Mouse (Mus musculus): Measurements from ENCODE around the gene Itm2b. TPM values are rescaled to one million over a fixed set of nuclear protein-coding genes. Genes with fewer than 3 reads are reported as not detected.

The Itm2b gene
- total and polyA plus RNA-seq, 3 experiments: 190 to 305 (median 254) TPM

DNA sequence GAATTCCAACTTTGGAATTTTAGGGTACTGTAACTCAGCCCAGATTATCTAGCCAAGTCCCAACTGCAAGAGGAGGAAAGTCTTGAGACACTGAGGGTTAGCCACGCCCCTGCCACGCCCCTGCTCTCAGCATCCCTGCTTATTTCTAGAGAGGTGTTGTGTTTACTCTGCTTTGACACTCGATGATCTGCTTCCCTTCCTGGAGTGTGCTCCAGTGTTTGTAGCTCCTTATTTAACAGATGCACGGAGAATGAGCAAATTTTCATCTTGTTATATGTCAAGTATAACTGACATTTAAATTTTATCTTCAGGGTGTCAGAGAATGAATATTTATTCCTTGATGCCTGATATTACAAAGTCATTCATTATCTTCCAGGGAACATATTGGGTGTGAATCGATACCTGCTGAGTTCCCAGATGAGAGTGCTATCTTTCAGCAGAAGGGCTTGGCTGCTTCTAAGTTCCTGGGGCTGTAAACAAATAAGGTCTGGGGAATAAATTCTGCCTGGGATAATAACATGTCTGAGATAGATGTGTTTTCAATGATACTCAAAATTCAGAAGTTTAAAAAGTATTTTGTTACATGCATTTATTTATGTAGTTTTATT lies 35.2 kb upstream of the Itm2b start:
- DNase-seq (ENCODE audit: extremely low read depth): no peak
- dilution Hi-C loops (cut with MboI; ENCODE audit: extremely low pct_ligation_motif_present, extremely low pct_unique_long_range_greater_than_20kb, low sequenced_read_pairs) (no loop called here), in situ Hi-C loops (cut with MboI; ENCODE audit: low pct_ligation_motif_present, low pct_unique_long_range_greater_than_20kb, low sequenced_read_pairs) (loop anchor here (5.0 kb wide), 1 partner anchor 33 kb away; the partner anchor contains the start of gene Itm2b)
- Histone ChIP-seq H3K36me3 (replicated peaks in 1 of 2; ENCODE audit: control insufficient read depth in 1 of 2, insufficient read depth in 1 of 2, low read length in 1 of 2) (no peaks in the 10 kb centered on the region), H3K79me2 (replicated peaks; ENCODE audit: control insufficient read depth, extremely low read depth, insufficient read depth, poor library complexity, severe bottlenecking) (no peaks in the 10 kb centered on the region), H3K27ac (ENCODE audit: insufficient read depth, low read depth) (no peak overlapping the region), H3K4me1 (ENCODE audit: control insufficient read depth in 1 of 2, insufficient read depth in 2 of 2) (peaks cover 2 to 36% of the 10 kb centered on the region in 2 experiments; a peak in 3 of 4 replicates), H3K4me2 (ENCODE audit: insufficient read depth, low read depth, poor library complexity, severe bottlenecking) (no peak overlapping the region), H3K9me3 (replicated peaks; ENCODE audit: low read length) (no peaks in the 10 kb centered on the region), H3K9ac (ENCODE audit: insufficient read depth, low read depth) (no peak overlapping the region), H3K4me3 (replicated peaks in 1 of 3; ENCODE audit: low read depth in 2 of 3, low read length in 2 of 3, poor library complexity in 1 of 3) (no peak overlapping the region), H3K27me3 (replicated peaks) (no peaks in the 10 kb centered on the region)
- TF ChIP-seq UBTF (IDR thresholded peaks at IDR 0.05; ENCODE audit: low read depth, low read length) (no peak), GABPA (IDR thresholded peaks at IDR 0.05; ENCODE audit: insufficient replicate concordance, low read depth, low read length) (no peak), IRF4 (IDR thresholded peaks at IDR 0.05; ENCODE audit: low read depth, low read length) (no peak), JUN (IDR thresholded peaks at IDR 0.05; ENCODE audit: insufficient read depth, low read depth, low read length) (no peak), ZNF384 (IDR thresholded peaks at IDR 0.05; ENCODE audit: low read depth, low read length) (no peak), TBP (conservative IDR thresholded peaks at IDR 0.05; ENCODE audit: low read depth, low read length) (no peak), CHD2 (IDR thresholded peaks at IDR 0.05; ENCODE audit: low read length) (no peak)

- Histone ChIP-seq H3K27ac (ENCODE audit: insufficient read depth, low read depth) (no peak overlapping the region), H3K4me1 (ENCODE audit: control insufficient read depth in 1 of 2, insufficient read depth in 2 of 2) (peaks cover 4 to 23% of the 10 kb centered on the region in 2 experiments; a peak in 3 of 4 replicates), H3K9ac (ENCODE audit: insufficient read depth, low read depth) (no peak overlapping the region), H3K79me2 (replicated peaks; ENCODE audit: control insufficient read depth, extremely low read depth, insufficient read depth, poor library complexity, severe bottlenecking) (no peaks in the 10 kb centered on the region), H3K4me3 (replicated peaks in 1 of 3; ENCODE audit: low read depth in 2 of 3, low read length in 2 of 3, poor library complexity in 1 of 3) (no peak overlapping the region), H3K36me3 (replicated peaks in 1 of 2; ENCODE audit: control insufficient read depth in 1 of 2, insufficient read depth in 1 of 2, low read length in 1 of 2) (no peaks in the 10 kb centered on the region), H3K27me3 (replicated peaks) (no peaks in the 10 kb centered on the region), H3K4me2 (ENCODE audit: insufficient read depth, low read depth, poor library complexity, severe bottlenecking) (no peak overlapping the region), H3K9me3 (replicated peaks; ENCODE audit: low read length) (no peaks in the 10 kb centered on the region)
- DNase-seq (ENCODE audit: extremely low read depth): no peak
- no peak for TF ChIP-seq RCOR1 (conservative IDR thresholded peaks at IDR 0.05; ENCODE audit: low read depth, low read length)
- no peak for TF ChIP-seq NRF1 (IDR thresholded peaks at IDR 0.05; ENCODE audit: low read depth, low read length)
- TF ChIP-seq CTCF (conservative IDR thresholded peaks at IDR 0.05 in 1 of 2, IDR thresholded peaks at IDR 0.05 in 1 of 2; ENCODE audit: low read depth in 2 of 2, low read length in 2 of 2): no peak
- TF ChIP-seq MXI1 (IDR thresholded peaks at IDR 0.05; ENCODE audit: low read depth, low read length): no peak
- no peak for TF ChIP-seq PAX5 (IDR thresholded peaks at IDR 0.05; ENCODE audit: low read length)
- no peak for TF ChIP-seq MAFK (IDR thresholded peaks at IDR 0.05; ENCODE audit: insufficient replicate concordance, low read length)
- TF ChIP-seq KAT2A (IDR thresholded peaks at IDR 0.05; ENCODE audit: insufficient replicate concordance, low read length): no peak
- no peak for TF ChIP-seq GABPA (IDR thresholded peaks at IDR 0.05; ENCODE audit: insufficient replicate concordance, low read depth, low read length)
- TF ChIP-seq IRF4 (IDR thresholded peaks at IDR 0.05; ENCODE audit: low read depth, low read length): no peak
- dilution Hi-C loops (cut with MboI; ENCODE audit: extremely low pct_ligation_motif_present, extremely low pct_unique_long_range_greater_than_20kb, low sequenced_read_pairs): no loop called here
- in situ Hi-C loops (cut with MboI; ENCODE audit: low pct_ligation_motif_present, low pct_unique_long_range_greater_than_20kb, low sequenced_read_pairs): no loop called here
These were observed 31.4 kb upstream of the Itm2b start for GRCm38 (mm10) chr14:73416511-73416910.

All from CH12.LX (cell line).